Mouse (Mus musculus): ENCODE measurements around the gene Trpd52l3.
A peak's percentile ranks its signal among the peaks of the same experiment; 100 is the strongest.

Trpd52l3 gene

DNA sequence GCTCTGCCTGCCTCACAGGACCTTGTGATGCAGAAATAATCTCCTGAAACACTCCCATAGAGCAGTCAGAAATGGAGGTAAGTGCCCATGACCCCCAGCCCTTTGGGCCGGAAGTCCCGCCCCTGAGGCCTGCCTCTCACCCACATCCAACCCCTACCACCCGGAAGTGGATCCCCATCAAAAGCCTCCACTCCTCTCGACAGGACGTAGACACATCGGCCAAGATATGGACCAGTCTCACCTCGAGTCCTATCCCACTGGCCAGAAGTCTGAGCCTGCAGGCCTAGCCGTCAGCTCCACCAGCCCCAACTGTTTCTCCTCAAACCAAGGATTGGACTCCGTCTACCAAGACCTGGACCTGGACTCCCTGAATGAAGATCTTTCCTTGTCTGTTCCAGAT, at the start of gene Trpd52l3:
Gene Trpd52l3, plus strand, starts transcription at position 170 of the 400 bp plus-strand sequence.
- Histone ChIP-seq H3K36me3 (ENCODE audit: control insufficient read depth, insufficient read depth, low read length, poor library complexity, severe bottlenecking) (no peaks in the 10 kb centered on the region), H3K27me3 (ENCODE audit: control insufficient read depth, insufficient read depth, low read length, poor library complexity, severe bottlenecking) (no peaks in the 10 kb centered on the region; the same call in 1 of the 2 replicates)
- DNase-seq (ENCODE audit: low read depth, low spot score) = no peak

DNA sequence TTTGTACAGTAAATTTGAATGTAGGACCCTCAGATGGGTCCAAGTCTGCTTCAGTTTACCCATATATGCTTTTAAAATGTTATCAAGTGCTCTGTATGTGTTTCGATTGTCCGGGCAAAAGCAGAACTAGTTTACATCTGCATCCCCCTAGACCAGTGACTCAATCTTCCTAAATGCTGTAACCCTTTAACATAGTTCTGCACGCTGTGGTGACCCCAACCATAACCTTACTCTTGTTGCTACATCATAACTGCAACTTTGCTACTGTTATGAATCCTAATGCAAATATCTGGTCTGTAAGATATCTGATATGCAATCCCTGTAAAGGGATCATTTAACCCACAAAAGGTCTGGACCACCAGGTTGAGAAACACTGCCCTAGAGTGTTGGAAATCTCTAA, 49.8 kb upstream of the Trpd52l3 start:
- no peak for DNase-seq (ENCODE audit: low read depth, low spot score)
- Histone ChIP-seq H3K36me3 (ENCODE audit: control insufficient read depth, insufficient read depth, low read length, poor library complexity, severe bottlenecking) (no peaks in the 10 kb centered on the region), H3K27me3 (ENCODE audit: control insufficient read depth, insufficient read depth, low read length, poor library complexity, severe bottlenecking) (no peaks in the 10 kb centered on the region)

DNA sequence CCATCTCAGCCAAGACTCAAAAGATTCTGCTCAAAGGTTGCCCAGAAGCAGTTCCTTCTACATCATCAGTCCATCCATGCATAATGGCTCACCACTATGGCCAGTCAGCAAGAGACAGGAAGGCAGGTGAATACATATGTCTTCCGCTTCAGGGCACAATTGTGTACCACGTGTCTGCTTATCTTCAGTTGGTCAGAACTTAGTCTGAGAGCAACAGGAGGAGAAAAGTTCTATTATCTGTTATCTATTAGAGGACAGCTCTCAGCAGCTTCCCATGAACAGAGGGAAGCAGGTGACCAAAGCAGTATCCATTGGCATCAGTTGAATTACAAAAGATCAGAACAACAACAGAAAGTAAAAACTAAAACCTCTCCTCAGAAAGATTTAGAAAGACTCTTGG, 48.1 kb upstream of the Trpd52l3 start:
- H3K27me3 ChIP-seq (ENCODE audit: control insufficient read depth, insufficient read depth, low read length, poor library complexity, severe bottlenecking) = no peaks in the 10 kb centered on the region
- DNase-seq (ENCODE audit: low read depth, low spot score) = no peak
- H3K36me3 ChIP-seq (ENCODE audit: control insufficient read depth, insufficient read depth, low read length, poor library complexity, severe bottlenecking) = no peaks in the 10 kb centered on the region

DNA sequence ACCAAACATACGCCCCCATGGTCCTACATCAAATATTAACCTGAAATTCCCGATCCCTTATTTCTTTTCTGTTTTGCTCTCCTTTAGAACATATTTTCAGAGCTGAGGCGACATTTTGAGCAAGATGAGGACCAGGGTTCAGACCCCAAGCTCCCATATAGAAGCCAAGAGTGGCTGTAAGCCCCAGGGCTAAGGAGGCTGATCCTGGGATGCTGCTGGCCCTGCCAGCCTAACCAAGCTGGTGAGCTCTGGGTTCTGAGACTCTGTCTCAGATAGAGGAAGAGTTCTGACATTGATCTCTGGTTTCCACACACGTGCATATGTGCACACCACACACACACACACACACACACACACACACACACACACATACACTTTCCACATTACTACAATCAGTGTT, 42.7 kb upstream of the Trpd52l3 start:
- no peak for DNase-seq (ENCODE audit: low read depth, low spot score)
- H3K27me3 ChIP-seq (ENCODE audit: control insufficient read depth, insufficient read depth, low read length, poor library complexity, severe bottlenecking) = no peaks in the 10 kb centered on the region

DNA sequence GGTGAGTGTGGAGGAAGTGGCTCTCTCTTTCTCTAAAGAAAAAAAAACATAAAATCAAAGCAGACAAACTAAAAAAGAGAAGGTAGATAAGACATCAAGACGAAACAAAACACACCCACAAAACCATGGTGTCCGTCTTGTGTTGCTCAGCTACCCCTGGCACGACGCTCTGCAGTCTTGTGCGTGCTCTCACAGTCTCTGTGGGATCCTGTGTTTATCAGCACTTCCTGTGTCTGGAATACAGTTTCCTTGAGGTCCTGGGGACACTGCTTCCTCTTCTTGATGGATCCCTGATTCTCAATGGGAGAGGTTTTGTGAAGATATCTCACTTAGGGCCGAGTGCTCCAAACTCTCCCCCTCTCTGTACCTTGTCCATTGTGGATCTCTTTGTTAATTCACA, 41.7 kb upstream of the Trpd52l3 start:
- Histone ChIP-seq H3K36me3 (ENCODE audit: control insufficient read depth, insufficient read depth, low read length, poor library complexity, severe bottlenecking) (no peaks in the 10 kb centered on the region), H3K27me3 (ENCODE audit: control insufficient read depth, insufficient read depth, low read length, poor library complexity, severe bottlenecking) (no peaks in the 10 kb centered on the region)
- DNase-seq (ENCODE audit: low read depth, low spot score) = no peak

More for the DNA sequence above, 42.7 kb upstream of the Trpd52l3 start:
- H3K36me3 ChIP-seq (ENCODE audit: control insufficient read depth, insufficient read depth, low read length, poor library complexity, severe bottlenecking) = no peaks in the 10 kb centered on the region

DNA sequence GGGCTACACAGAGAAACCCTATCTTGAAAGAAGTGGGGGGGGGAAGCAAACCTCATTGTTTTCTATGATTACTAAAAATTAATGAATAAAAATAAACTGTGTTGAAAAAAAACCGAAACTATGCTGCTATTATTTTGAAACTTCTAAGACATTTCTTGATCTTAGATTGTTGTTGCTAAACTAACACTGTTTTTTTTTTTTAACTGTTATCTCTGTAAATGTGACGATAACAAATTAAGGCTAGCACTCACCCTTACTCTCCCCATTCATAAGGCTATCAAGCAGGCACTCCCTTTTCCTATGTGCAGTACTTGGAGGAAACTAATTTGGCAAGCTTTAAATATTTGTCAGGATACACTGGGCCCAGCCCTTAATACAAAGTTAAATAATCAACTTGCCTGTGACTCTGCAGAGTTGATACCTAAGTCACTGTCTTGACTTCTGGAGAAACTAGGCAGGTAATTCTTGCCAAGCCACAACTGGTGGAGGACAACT, 39.9 kb upstream of the Trpd52l3 start:
- no peak for DNase-seq (ENCODE audit: low read depth, low spot score)
- no peaks in the 10 kb centered on the region for H3K36me3 ChIP-seq (ENCODE audit: control insufficient read depth, insufficient read depth, low read length, poor library complexity, severe bottlenecking)
- H3K27me3 ChIP-seq (ENCODE audit: control insufficient read depth, insufficient read depth, low read length, poor library complexity, severe bottlenecking) = no peaks in the 10 kb centered on the region

DNA sequence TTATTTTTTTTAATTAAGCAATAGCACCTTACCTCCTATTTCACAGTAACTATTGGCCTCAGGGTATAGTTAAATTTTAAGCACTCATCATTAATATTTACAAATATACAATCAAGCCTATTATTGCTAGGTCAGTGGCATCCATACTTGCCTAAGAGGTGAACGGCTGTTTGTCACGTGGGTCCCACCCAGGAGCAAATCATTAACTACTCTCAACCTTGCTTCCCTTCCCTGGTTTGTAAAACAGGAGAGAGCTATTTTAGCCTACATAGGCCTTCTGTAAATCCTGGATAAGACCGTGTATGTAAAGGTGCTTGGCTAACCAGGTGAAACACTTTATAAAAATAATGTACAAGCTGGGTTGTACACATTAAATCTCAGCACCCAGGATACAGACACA, 35.6 kb upstream of the Trpd52l3 start:
- DNase-seq (ENCODE audit: low read depth, low spot score) = no peak
- Histone ChIP-seq H3K36me3 (ENCODE audit: control insufficient read depth, insufficient read depth, low read length, poor library complexity, severe bottlenecking) (no peaks in the 10 kb centered on the region), H3K27me3 (ENCODE audit: control insufficient read depth, insufficient read depth, low read length, poor library complexity, severe bottlenecking) (no peaks in the 10 kb centered on the region)

DNA sequence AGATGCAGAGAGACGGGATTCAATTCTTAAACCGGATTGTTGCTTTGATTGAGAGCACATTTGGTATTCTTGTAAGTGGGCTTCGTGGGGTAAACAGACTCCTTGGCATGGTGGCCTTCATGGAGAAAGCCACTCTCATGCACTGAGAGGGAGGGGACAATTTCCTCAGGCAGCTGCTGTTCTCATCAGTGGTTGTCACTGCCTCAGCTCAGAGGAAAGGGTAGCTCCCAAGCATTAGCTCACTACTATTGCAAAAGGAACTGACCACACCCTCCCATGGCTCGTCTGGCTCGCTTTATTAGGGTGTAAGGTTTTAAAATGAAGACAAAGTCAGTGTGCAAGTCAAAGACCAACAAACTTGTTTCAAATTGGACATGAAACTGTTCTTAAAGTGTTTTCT, 30.2 kb upstream of the Trpd52l3 start:
- Histone ChIP-seq H3K27me3 (ENCODE audit: control insufficient read depth, insufficient read depth, low read length, poor library complexity, severe bottlenecking) (no peaks in the 10 kb centered on the region), H3K36me3 (ENCODE audit: control insufficient read depth, insufficient read depth, low read length, poor library complexity, severe bottlenecking) (no peaks in the 10 kb centered on the region)
- DNase-seq (ENCODE audit: low read depth, low spot score) = no peak

DNA sequence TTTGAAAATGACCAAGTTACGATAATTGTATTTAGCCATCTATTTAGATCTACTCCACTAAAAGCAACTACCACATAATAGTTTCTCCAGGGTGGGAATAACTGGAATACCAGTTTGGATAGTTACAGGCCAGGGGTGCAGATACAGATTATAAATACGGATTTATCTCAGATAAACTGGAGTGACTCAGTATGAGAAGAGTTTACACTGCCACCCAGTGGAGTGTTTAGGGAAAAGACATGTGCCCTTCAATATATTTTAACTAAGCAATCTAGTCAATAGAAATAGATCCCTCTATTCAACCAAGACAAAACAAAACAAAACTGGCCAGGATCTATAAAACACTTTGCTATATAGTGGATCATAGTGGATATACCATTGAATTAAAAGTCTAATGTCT, 24.7 kb upstream of the Trpd52l3 start:
- Histone ChIP-seq H3K36me3 (ENCODE audit: control insufficient read depth, insufficient read depth, low read length, poor library complexity, severe bottlenecking) (no peaks in the 10 kb centered on the region), H3K27me3 (ENCODE audit: control insufficient read depth, insufficient read depth, low read length, poor library complexity, severe bottlenecking) (no peaks in the 10 kb centered on the region)
- peak; percentile 41 for DNase-seq (ENCODE audit: low read depth, low spot score)

DNA sequence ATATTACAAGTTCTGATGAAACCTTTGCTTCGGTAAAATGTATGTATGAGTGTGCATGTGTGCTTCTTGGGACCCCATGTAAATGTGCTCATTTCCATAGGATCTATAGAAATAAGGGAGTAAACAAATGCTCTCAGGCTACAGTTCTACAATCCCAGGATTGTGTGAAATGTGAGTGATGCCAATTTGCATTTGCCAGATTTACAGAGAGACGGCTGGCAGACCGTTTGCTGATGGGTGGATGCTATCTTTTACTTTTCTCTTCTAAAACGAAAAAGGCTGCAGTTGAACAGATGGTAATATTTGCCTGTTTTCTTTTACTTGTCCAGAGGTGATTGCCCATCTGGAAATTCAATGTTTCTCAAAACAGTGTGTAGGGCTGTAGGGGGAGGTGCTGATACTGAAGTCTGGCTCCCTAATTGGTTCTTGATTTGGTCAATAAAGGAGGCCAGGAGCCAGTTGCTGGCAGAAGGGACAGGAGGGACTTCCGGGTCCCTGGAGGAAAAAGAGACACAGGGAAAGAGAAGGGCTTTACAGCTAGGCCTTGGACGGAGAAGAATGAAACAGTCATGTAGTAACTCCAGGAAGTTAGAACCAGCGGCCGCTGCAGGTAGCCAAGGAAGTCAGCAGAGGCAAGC, 24.0 kb upstream of the Trpd52l3 start:
- Histone ChIP-seq H3K27me3 (ENCODE audit: control insufficient read depth, insufficient read depth, low read length, poor library complexity, severe bottlenecking) (no peaks in the 10 kb centered on the region), H3K36me3 (ENCODE audit: control insufficient read depth, insufficient read depth, low read length, poor library complexity, severe bottlenecking) (no peaks in the 10 kb centered on the region)
- no peak for DNase-seq (ENCODE audit: low read depth, low spot score)

DNA sequence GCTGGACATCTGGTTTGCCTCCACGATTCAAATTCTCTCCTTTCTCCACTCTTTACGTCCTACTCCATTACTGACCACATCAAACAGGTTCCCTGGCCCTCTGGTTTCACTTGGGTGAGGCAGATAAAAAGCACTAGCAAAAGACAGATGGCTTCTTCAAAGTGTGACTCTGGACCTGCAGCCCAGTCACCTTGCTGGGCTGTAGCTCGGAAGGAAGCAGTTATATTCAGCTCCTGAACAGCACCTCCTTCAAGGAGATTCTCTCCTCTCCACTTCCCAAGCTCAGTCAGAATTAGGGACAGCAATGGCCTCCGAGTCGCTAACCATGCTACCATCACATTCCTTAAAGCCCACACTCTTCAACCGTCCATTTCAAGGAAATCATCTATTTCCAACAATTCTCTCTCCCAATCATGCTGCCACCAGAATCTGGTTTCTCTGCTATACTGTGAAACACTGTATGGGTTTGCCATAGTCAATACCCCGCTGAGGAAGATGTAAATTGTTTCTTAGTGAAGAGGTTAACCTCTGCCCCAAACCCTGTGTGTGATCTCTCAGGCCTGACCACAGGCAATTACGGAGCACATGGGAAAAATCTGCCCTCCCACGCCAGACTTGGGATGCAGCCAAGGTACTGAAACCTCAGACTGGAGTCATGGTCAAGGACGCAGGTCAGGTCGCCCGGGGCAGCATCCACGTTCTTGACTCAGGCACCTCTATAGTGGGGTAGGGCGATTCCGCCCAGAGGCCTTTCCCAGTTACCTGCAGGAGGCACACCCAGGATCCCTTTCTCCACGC, 19.2 kb upstream of the Trpd52l3 start:
- Histone ChIP-seq H3K36me3 (ENCODE audit: control insufficient read depth, insufficient read depth, low read length, poor library complexity, severe bottlenecking) (no peaks in the 10 kb centered on the region), H3K27me3 (ENCODE audit: control insufficient read depth, insufficient read depth, low read length, poor library complexity, severe bottlenecking) (no peaks in the 10 kb centered on the region)
- no peak for DNase-seq (ENCODE audit: low read depth, low spot score)

DNA sequence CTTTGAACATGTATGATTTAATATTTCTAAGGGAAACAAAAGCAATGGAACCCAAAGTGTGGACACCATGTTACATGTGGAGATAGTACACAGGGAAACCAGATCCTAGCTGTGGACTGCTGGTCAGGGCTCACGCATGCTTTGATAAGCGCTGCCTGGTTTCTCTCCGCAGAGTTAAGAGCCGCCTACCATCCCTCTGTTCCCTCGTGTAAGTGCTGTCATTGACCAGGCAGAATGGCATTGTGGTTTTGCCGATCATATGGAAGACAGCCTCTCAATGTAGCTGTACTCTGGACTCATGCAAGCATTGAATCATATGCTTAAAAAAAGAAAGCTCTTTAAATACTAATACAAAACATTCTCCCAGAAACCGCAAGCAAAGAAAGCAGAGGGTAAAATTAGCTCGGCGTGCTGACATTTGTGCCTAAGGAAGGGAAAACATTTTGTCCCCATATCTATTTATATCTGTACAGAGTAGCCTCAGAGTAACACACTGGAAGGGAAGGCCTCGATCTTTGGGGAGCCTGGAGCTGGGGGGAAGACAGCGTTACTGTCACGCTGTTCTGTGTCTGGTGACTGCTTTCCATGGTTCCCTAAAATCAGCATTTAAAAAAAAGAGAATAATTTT, 17.0 kb upstream of the Trpd52l3 start:
- no peak for DNase-seq (ENCODE audit: low read depth, low spot score)
- Histone ChIP-seq H3K27me3 (ENCODE audit: control insufficient read depth, insufficient read depth, low read length, poor library complexity, severe bottlenecking) (no peaks in the 10 kb centered on the region), H3K36me3 (ENCODE audit: control insufficient read depth, insufficient read depth, low read length, poor library complexity, severe bottlenecking) (no peaks in the 10 kb centered on the region)

DNA sequence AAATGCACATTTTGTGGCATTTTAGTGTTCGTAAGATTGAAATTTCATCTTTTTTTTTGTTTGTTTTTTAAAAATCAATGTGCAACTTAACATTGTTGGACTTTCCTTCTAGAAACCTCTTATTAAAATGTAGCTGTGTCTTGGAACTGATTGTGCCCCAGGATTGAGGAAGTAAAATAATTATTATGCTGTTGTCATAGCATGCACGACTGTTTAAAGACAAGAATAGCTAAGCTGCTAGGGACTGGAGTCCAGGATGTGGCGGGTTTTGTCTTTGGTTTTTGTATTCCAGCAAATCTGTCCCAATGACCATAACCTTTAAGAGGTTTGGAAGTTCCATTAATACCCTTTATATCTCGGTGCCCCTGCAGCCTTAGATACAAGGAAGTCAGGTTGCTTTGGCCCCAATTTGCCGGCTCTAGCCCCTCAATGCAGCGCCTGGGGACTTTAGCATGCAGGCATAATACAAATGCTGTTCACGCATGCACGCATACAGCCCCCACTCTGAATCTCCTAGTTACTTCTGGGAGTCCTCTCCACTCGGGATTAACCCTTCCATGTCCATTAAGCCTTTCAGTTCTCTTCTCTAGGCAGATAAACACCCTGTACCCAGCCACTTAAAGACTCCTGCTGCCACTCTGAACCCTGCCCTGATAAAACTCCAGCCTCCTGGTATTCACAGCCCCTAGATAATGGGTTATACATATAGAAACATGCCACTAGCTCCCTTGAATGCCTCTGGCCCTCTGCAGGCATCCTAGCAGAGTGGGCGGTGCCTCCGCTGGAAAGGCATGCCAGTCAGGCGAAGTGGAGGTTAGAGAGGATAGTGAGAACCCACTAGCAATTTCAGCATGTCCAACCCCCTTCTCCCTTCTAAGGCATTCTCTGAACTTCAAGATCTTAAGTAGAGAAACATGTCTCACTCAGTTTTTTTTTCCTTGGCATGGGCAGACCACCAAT, 2.9 kb upstream of the Trpd52l3 start:
- Histone ChIP-seq H3K36me3 (ENCODE audit: control insufficient read depth, insufficient read depth, low read length, poor library complexity, severe bottlenecking) (no peaks in the 10 kb centered on the region; the same call in 1 of the 2 replicates), H3K27me3 (ENCODE audit: control insufficient read depth, insufficient read depth, low read length, poor library complexity, severe bottlenecking) (no peaks in the 10 kb centered on the region)
- DNase-seq (ENCODE audit: low read depth, low spot score) = no peak

DNA sequence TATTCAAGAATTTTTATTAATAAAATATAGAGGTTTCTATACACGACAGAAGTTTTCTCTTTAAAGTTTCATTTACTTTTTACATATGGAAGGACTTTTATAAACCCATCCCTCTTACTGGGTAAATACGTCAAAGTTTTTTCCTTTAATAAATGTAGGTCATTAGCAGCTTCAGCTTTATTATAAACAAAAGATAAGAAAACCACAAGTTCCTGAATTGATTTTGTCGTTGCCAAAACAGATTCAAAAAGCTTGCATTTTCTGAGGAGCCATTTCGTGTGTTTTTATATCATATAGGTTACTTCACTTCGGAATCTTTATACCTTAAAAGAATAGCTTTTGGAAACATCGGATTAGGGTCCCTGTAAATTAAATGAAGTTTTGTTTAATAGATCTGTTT, 2.0 kb upstream of the Trpd52l3 start:
- H3K27me3 ChIP-seq (ENCODE audit: control insufficient read depth, insufficient read depth, low read length, poor library complexity, severe bottlenecking) = no peaks in the 10 kb centered on the region; the same call in 1 of the 2 replicates
- DNase-seq (ENCODE audit: low read depth, low spot score) = no peak
- H3K36me3 ChIP-seq (ENCODE audit: control insufficient read depth, insufficient read depth, low read length, poor library complexity, severe bottlenecking) = no peaks in the 10 kb centered on the region; the same call in 1 of the 2 replicates
